Mouse (Mus musculus) large intestine, adult 2 months (tissue): Measurements from ENCODE around the gene Fam163b. TPM values are rescaled to one million over a fixed set of nuclear protein-coding genes. Genes with fewer than 3 reads are reported as not detected.

ENCODE experiments used
- DNase-seq: peaks from one replicate; pipeline ENCODE4 v3.0.0-alpha.2; 2012; ENCODE audit warnings: low read depth, low spot score
- WGBS: fragments of 180-500 bp; shearing (Covaris S2); methylation state at CpG from one replicate; pipeline ENCODE4 v1.1.7; 2018; 5-methylcytosine and 5-hydroxymethylcytosine counted together
- polyA plus RNA-seq: library from polyadenylated mRNA; depleted of rRNA; stranded (reverse); fragments of >200 nt; gene quantifications from 2 replicates; pipeline ENCODE4 v1.2.3, GENCODE M21; 2012

Gene Fam163b
- polyA plus RNA-seq, 1 experiment: 0.04 TPM

GRCm38 (mm10) chr2:27136789-27137188 lies 5.5 kb downstream of the Fam163b start:
- no peak for DNase-seq
- 68% methylated on average over 1 of the region's 1 CpGs for WGBS

- DNase-seq: no peak
- WGBS: 58% methylated on average over 3 of the region's 3 CpGs
Measured at GRCm38 (mm10) chr2:27136336-27136735, 6.0 kb downstream of the Fam163b start.

GRCm38 (mm10) chr2:27135935-27136334 lies 6.4 kb downstream of the Fam163b start:
- DNase-seq: no peak
- 50% methylated on average over 5 of the region's 5 CpGs for WGBS

- WGBS: 52% methylated on average over 3 of the region's 3 CpGs
- DNase-seq: no peak
Measured at GRCm38 (mm10) chr2:27128990-27129389, 13.3 kb downstream of the Fam163b start.

GRCm38 (mm10) chr2:27126496-27126895 lies 15.8 kb downstream of the Fam163b start:
- 58% methylated on average over 4 of the region's 4 CpGs for WGBS
- DNase-seq: no peak

GRCm38 (mm10) chr2:27125979-27126378 lies 16.3 kb downstream of the Fam163b start:
- WGBS: 37% methylated on average over 10 of the region's 10 CpGs
- no peak for DNase-seq

GRCm38 (mm10) chr2:27123121-27123520 lies 19.2 kb downstream of the Fam163b start:
- WGBS: 93% methylated on average over 4 of the region's 4 CpGs
- DNase-seq: no peak

- no peak for DNase-seq
- 76% methylated on average over 9 of the region's 9 CpGs for WGBS
Measured at GRCm38 (mm10) chr2:27122578-27122977, 19.7 kb downstream of the Fam163b start.

GRCm38 (mm10) chr2:27121626-27122355 lies 20.5 kb downstream of the Fam163b start:
- 6% methylated on average over 9 of the region's 9 CpGs for WGBS
- no peak for DNase-seq

- WGBS: 37% methylated on average over 8 of the region's 8 CpGs
- no peak for DNase-seq
Measured at GRCm38 (mm10) chr2:27120241-27120641, 22.1 kb downstream of the Fam163b start.

GRCm38 (mm10) chr2:27119766-27120165 lies 22.5 kb downstream of the Fam163b start:
- 89% methylated on average over 2 of the region's 2 CpGs for WGBS
- no peak for DNase-seq

GRCm38 (mm10) chr2:27118452-27118851 lies 23.8 kb downstream of the Fam163b start:
- DNase-seq: no peak
- 46% methylated on average over 4 of the region's 4 CpGs for WGBS

- WGBS: 82% methylated on average over 10 of the region's 10 CpGs
Measured at GRCm38 (mm10) chr2:27114169-27114568, 28.1 kb downstream of the Fam163b start.

GRCm38 (mm10) chr2:27112585-27112984 lies 29.7 kb downstream of the Fam163b start:
- no peak for DNase-seq
- 77% methylated on average over 20 of the region's 20 CpGs for WGBS

More at GRCm38 (mm10) chr2:27114169-27114568, 28.1 kb downstream of the Fam163b start:
- DNase-seq: no peak

- WGBS: 71% methylated on average over 5 of the region's 5 CpGs
- no peak for DNase-seq
Measured at GRCm38 (mm10) chr2:27109052-27109451, 33.2 kb downstream of the Fam163b start.

GRCm38 (mm10) chr2:27108144-27108543 lies 34.1 kb downstream of the Fam163b start:
- no peak for DNase-seq
- WGBS: 82% methylated on average over 2 of the region's 2 CpGs

- WGBS: 72% methylated on average over 3 of the region's 3 CpGs
- no peak for DNase-seq
Measured at GRCm38 (mm10) chr2:27106816-27107215, 35.5 kb downstream of the Fam163b start.

GRCm38 (mm10) chr2:27103554-27103953 lies 38.7 kb downstream of the Fam163b start:
- DNase-seq: no peak
- 76% methylated on average over 7 of the region's 7 CpGs for WGBS

GRCm38 (mm10) chr2:27097776-27098175 lies 44.5 kb downstream of the Fam163b start:
- whole genome bisulfite sequencing: 6% methylated on average over 6 of the region's 6 CpGs
- no peak for DNase-seq

GRCm38 (mm10) chr2:27097241-27097656 lies 45.0 kb downstream of the Fam163b start:
- DNase-seq: no peak
- WGBS: 58% methylated on average over 6 of the region's 6 CpGs

- DNase-seq: no peak
Measured at GRCm38 (mm10) chr2:27096341-27096981, 45.8 kb downstream of the Fam163b start.

More at GRCm38 (mm10) chr2:27096341-27096981, 45.8 kb downstream of the Fam163b start:
- 37% methylated on average over 13 of the region's 13 CpGs for WGBS
